Mouse (Mus musculus): Measurements from ENCODE around the gene Ggnbp2. TPM values are rescaled to one million over a fixed set of nuclear protein-coding genes. Genes with fewer than 3 reads are reported as not detected.

Ggnbp2 gene
- polyA plus RNA-seq, 1 experiment: 44.6 TPM

DNA sequence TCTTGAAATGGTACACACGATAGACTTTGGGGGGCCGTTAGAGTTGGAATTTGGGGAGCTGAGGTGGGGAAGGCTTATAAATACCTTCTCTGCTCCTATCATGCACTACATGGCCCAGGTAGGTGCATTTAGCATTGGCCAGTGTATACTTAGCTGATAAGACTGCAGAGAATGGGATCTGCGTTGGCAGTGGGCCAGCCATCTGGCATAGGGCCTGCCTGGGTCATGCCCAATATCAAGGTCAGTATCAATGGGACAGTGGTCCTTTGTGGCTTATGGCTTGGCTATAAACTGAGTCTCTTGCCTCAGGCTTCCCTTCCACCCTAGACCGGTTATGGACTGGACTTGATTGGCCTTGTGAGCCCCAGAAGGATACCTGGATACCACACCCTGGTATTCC lies 66.2 kb downstream of the Ggnbp2 start:
- Histone ChIP-seq H3K27ac (ENCODE audit: control insufficient read depth, insufficient read depth, low read length) (no peak overlapping the region), H3K27me3 (ENCODE audit: control insufficient read depth, insufficient read depth, low read length) (no peaks in the 10 kb centered on the region), H3K4me1 (replicated peaks; ENCODE audit: control insufficient read depth, insufficient read depth, low read length) (no peaks in the 10 kb centered on the region), H3K4me3 (ENCODE audit: control insufficient read depth, insufficient read depth, low read length) (no peak overlapping the region), H3K36me3 (ENCODE audit: control insufficient read depth, insufficient read depth, low read length) (no peaks in the 10 kb centered on the region)
- TF ChIP-seq POLR2A (IDR thresholded peaks at IDR 0.05; ENCODE audit: control insufficient read depth, extremely low read depth, insufficient read depth, low read length, poor library complexity) (no peak), CTCF (IDR thresholded peaks at IDR 0.05; ENCODE audit: borderline replicate concordance, control insufficient read depth, extremely low read depth, insufficient read depth, low read length, poor library complexity) (no peak)
- 97% methylated on average over 4 of the region's 4 CpGs for WGBS
- DNase-seq: no peak

- 27% methylated on average over 21 of the region's 21 CpGs for WGBS
- DNase-seq: peak; percentile 66
- no peaks in the 10 kb centered on the region for H3K36me3 ChIP-seq (ENCODE audit: control insufficient read depth, insufficient read depth, low read length)
- no peaks in the 10 kb centered on the region for H3K4me1 ChIP-seq (replicated peaks; ENCODE audit: control insufficient read depth, insufficient read depth, low read length)
- H3K27ac ChIP-seq (ENCODE audit: control insufficient read depth, insufficient read depth, low read length): no peak overlapping the region
- no peak overlapping the region for H3K4me3 ChIP-seq (ENCODE audit: control insufficient read depth, insufficient read depth, low read length)
- TF ChIP-seq CTCF (IDR thresholded peaks at IDR 0.05; ENCODE audit: borderline replicate concordance, control insufficient read depth, extremely low read depth, insufficient read depth, low read length, poor library complexity): peak; percentile 94
- TF ChIP-seq POLR2A (IDR thresholded peaks at IDR 0.05; ENCODE audit: control insufficient read depth, extremely low read depth, insufficient read depth, low read length, poor library complexity): no peak
- no peaks in the 10 kb centered on the region for H3K27me3 ChIP-seq (ENCODE audit: control insufficient read depth, insufficient read depth, low read length)
Observed at GRCm38 (mm10) chr11:84797627-84798353, 72.8 kb downstream of the Ggnbp2 start.

- Histone ChIP-seq H3K4me3 (ENCODE audit: control insufficient read depth, insufficient read depth, low read length) (no peak overlapping the region), H3K27me3 (ENCODE audit: control insufficient read depth, insufficient read depth, low read length) (no peaks in the 10 kb centered on the region), H3K4me1 (replicated peaks; ENCODE audit: control insufficient read depth, insufficient read depth, low read length) (no peaks in the 10 kb centered on the region), H3K36me3 (ENCODE audit: control insufficient read depth, insufficient read depth, low read length) (no peaks in the 10 kb centered on the region), H3K27ac (ENCODE audit: control insufficient read depth, insufficient read depth, low read length) (no peak overlapping the region)
- no peak for TF ChIP-seq POLR2A (IDR thresholded peaks at IDR 0.05; ENCODE audit: control insufficient read depth, extremely low read depth, insufficient read depth, low read length, poor library complexity)
- 64% methylated on average over 10 of the region's 10 CpGs for WGBS
- DNase-seq: no peak
Observed at GRCm38 (mm10) chr11:84797026-84797425, 73.6 kb downstream of the Ggnbp2 start.

- Histone ChIP-seq H3K27ac (ENCODE audit: control insufficient read depth, insufficient read depth, low read length) (no peak overlapping the region), H3K36me3 (ENCODE audit: control insufficient read depth, insufficient read depth, low read length) (no peaks in the 10 kb centered on the region), H3K4me1 (replicated peaks; ENCODE audit: control insufficient read depth, insufficient read depth, low read length) (no peaks in the 10 kb centered on the region), H3K4me3 (ENCODE audit: control insufficient read depth, insufficient read depth, low read length) (no peak overlapping the region), H3K27me3 (ENCODE audit: control insufficient read depth, insufficient read depth, low read length) (no peaks in the 10 kb centered on the region)
- no peak for TF ChIP-seq POLR2A (IDR thresholded peaks at IDR 0.05; ENCODE audit: control insufficient read depth, extremely low read depth, insufficient read depth, low read length, poor library complexity)
- TF ChIP-seq CTCF (IDR thresholded peaks at IDR 0.05; ENCODE audit: borderline replicate concordance, control insufficient read depth, extremely low read depth, insufficient read depth, low read length, poor library complexity): peak; percentile 76; the same call in 1 of the 2 replicates
- DNase-seq: peak; percentile 48
- WGBS: 14% methylated on average over 17 of the region's 17 CpGs
Observed at GRCm38 (mm10) chr11:84794496-84795113, 76.0 kb downstream of the Ggnbp2 start.

GRCm38 (mm10) chr11:84793545-84793944 lies 77.1 kb downstream of the Ggnbp2 start:
- H3K4me1 ChIP-seq (replicated peaks; ENCODE audit: control insufficient read depth, insufficient read depth, low read length): no peaks in the 10 kb centered on the region
- no peaks in the 10 kb centered on the region for H3K36me3 ChIP-seq (ENCODE audit: control insufficient read depth, insufficient read depth, low read length)
- no peak for DNase-seq
- H3K27me3 ChIP-seq (ENCODE audit: control insufficient read depth, insufficient read depth, low read length): no peaks in the 10 kb centered on the region
- H3K4me3 ChIP-seq (ENCODE audit: control insufficient read depth, insufficient read depth, low read length): no peak overlapping the region
- TF ChIP-seq CTCF (IDR thresholded peaks at IDR 0.05; ENCODE audit: borderline replicate concordance, control insufficient read depth, extremely low read depth, insufficient read depth, low read length, poor library complexity) (no peak), POLR2A (IDR thresholded peaks at IDR 0.05; ENCODE audit: control insufficient read depth, extremely low read depth, insufficient read depth, low read length, poor library complexity) (no peak)
- no peak overlapping the region for H3K27ac ChIP-seq (ENCODE audit: control insufficient read depth, insufficient read depth, low read length)

DNA sequence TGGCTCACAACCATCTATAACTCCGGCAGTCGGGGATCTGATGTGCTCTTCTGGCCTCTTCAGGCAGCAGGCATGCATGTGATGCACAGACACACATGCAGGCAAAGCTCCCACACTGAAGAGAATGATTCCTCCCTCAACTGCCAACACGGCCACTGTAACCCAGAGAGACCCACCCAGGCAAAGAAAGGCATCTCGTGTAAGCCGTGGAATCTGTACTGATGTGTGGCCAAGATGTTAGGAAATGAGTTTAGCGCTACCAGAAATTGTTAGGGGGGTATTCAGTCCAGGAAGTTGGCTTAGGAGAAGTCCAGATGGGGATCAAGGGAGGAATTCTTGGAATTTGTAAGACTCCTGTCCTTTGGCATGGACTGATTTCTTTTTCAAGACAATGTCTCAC lies 80.2 kb downstream of the Ggnbp2 start:
- no peak for DNase-seq
- TF ChIP-seq CTCF (IDR thresholded peaks at IDR 0.05; ENCODE audit: borderline replicate concordance, control insufficient read depth, extremely low read depth, insufficient read depth, low read length, poor library complexity) (no peak), POLR2A (IDR thresholded peaks at IDR 0.05; ENCODE audit: control insufficient read depth, extremely low read depth, insufficient read depth, low read length, poor library complexity) (no peak)
- Histone ChIP-seq H3K4me3 (ENCODE audit: control insufficient read depth, insufficient read depth, low read length) (no peak overlapping the region), H3K4me1 (replicated peaks; ENCODE audit: control insufficient read depth, insufficient read depth, low read length) (no peaks in the 10 kb centered on the region), H3K27ac (ENCODE audit: control insufficient read depth, insufficient read depth, low read length) (no peak overlapping the region), H3K27me3 (ENCODE audit: control insufficient read depth, insufficient read depth, low read length) (no peaks in the 10 kb centered on the region), H3K36me3 (ENCODE audit: control insufficient read depth, insufficient read depth, low read length) (no peaks in the 10 kb centered on the region)
- WGBS: 65% methylated on average over 6 of the region's 6 CpGs

Other genes starting within 250 kb of the Ggnbp2 start
- 13.5 and 15.1 TPM in 2 replicates for gene Mrm1, start 51.3 kb downstream of the Ggnbp2 start, polyA plus RNA-seq (2012; rRNA removed)
- 19.0 and 26.4 TPM in 2 replicates for gene Dhrs11, start 41.8 kb downstream of the Ggnbp2 start, polyA plus RNA-seq (2012; rRNA removed)
- gene Myo19, start 9.3 kb upstream of the Ggnbp2 start, polyA plus RNA-seq (2012; rRNA removed): 14.0 and 14.5 TPM in 2 replicates
- gene Pigw, start 9.5 kb upstream of the Ggnbp2 start, polyA plus RNA-seq (2012; rRNA removed): 2.5 and 3.7 TPM in 2 replicates
- 15.4 and 17.4 TPM in 2 replicates for gene Znhit3, start 45.5 kb upstream of the Ggnbp2 start, polyA plus RNA-seq (2012; rRNA removed)
- gene Car4, start 87.0 kb upstream of the Ggnbp2 start, polyA plus RNA-seq (2012; rRNA removed): 3.3 and 3.7 TPM in 2 replicates